ENCODE assay signal across 9 mouse cellular contexts in the genomic region with DNA sequence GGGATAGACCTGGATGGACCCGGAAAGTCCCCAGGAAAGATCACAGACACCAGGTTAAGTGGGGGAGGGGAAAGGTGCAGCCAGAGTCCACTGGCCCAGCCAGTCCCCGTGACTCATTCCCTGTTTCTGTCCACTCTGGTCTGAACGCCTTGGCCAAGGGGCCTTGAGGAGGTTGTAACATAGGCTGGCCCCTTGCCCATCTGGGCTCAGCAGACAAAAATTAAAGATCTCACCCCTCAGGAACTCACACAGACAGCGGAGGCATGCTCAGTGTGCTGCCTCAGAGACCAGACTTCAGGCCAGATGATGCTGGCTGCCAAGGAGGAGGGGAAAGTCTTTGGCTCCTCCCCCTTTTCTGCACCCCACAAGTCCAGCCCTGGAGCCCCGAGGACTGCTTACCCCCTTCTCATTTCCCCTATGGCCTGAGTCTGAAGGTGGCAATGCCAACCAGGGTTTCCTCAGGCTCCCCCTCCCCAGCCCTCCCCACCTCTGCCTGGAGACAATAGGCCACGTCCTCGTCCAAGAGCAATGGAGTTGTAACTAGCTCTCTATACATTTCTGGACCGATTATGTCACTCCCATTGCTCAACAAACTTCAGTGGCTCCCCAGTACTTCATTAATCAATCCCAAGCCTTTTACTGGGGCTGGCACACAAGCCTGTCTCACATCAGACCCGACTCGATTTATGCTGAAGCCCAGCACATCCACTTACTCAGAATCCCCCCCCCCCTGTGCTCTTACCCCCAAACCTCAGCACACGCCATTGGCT. TPM values are rescaled to one million over a fixed set of nuclear protein-coding genes. Genes with fewer than 3 reads are reported as not detected.
A peak's percentile ranks its signal among the peaks of the same experiment; 100 is the strongest.
DNase-seq lines count a peak whose midpoint lies in the region.
"Had no signal": no experiment of that assay in that cellular context is flagged by ENCODE, and none has a peak within 500 bp of the region (broad histone marks: within the 10 kb centered on the region; RNA-seq: fewer than 3 reads in every experiment).

No protein-coding gene starts in this region.

- DNase-seq in lung, adult 18-20 months, result peak; percentile 23 to 35
- no peak for DNase-seq in lung, postnatal 25 days (ENCODE audit: low spot score)
- DNase-seq in fibroblast of lung, adult 2 months (ENCODE audit: low read depth), result peak; percentile 92
- DNase-seq in heart, postnatal 14 days, result peak; percentile 59 to 64
- peak; percentile 19 for DNase-seq in testis, postnatal 14 days (ENCODE audit: low spot score)
- no peak for DNase-seq in thymus, postnatal 10 days (ENCODE audit: low spot score in 2 of 2)
- DNase-seq in spleen, adult 18-20 months, result no peak
- DNase-seq in neural tube, embryonic 10.5 days (ENCODE audit: extremely low spot score, low spot score), result no peak
- DNase-seq: cerebellum, postnatal 14 days had no signal

- intact Hi-C loops in heart, postnatal 14 days (cut with DNase I), result no loop called here

RNA-seq across cellular contexts. Expression of a gene that starts 9.0 kb away (rescaled TPM):
- total RNA-seq in heart, postnatal 14 days (2021), result 1 to 10 TPM; 1.2 to 2.3 TPM

Comparison
In these comparisons a context has a peak if more than half of its experiments do, and no peak if none do; other contexts are left out.
1. DNase-seq: peak in lung, adult 18-20 months (2 of 2), fibroblast of lung, adult 2 months (single experiment), heart, postnatal 14 days (2 of 2) and testis, postnatal 14 days (single experiment); none in lung, postnatal 25 days (single experiment), thymus, postnatal 10 days (0 of 2), spleen, adult 18-20 months (0 of 2) and neural tube, embryonic 10.5 days (single experiment).